Mouse (Mus musculus): Measurements from ENCODE around the gene Kcnj3. TPM values are rescaled to one million over a fixed set of nuclear protein-coding genes. Genes with fewer than 3 reads are reported as not detected.

Gene Kcnj3
- polyA plus RNA-seq, 2 experiments = 0.45 to 0.48 TPM

- no peak overlapping the region for H3K27ac ChIP-seq (replicated peaks; ENCODE audit: low read depth, low read length)
- no peak overlapping the region for H3K9ac ChIP-seq (ENCODE audit: low read depth, low read length, severe bottlenecking)
- no peak for TF ChIP-seq POLR2A (IDR thresholded peaks at IDR 0.05; ENCODE audit: borderline replicate concordance, extremely low read depth, insufficient read depth, insufficient read length)
- no peaks in the 10 kb centered on the region for H3K36me3 ChIP-seq (ENCODE audit: control insufficient read depth, insufficient read depth, low read length)
- no peak for DNase-seq (ENCODE audit: low spot score)
- no peak overlapping the region for H3K4me3 ChIP-seq (replicated peaks; ENCODE audit: low read length)
- H3K27me3 ChIP-seq (ENCODE audit: control insufficient read depth, insufficient read depth, low read length) = no peaks in the 10 kb centered on the region
- no peaks in the 10 kb centered on the region for H3K9me3 ChIP-seq (ENCODE audit: control insufficient read depth, low read length)
- H3K4me2 ChIP-seq (replicated peaks; ENCODE audit: low read depth, low read length, severe bottlenecking) = no peak overlapping the region
- H3K4me1 ChIP-seq (ENCODE audit: control insufficient read depth, insufficient read depth, low read length) = no peaks in the 10 kb centered on the region
- no peak for ATAC-seq (ENCODE audit: low FRiP score, low read depth)
Measured at GRCm38 (mm10) chr2:55447298-55447697, 11.5 kb downstream of the Kcnj3 start.

DNA sequence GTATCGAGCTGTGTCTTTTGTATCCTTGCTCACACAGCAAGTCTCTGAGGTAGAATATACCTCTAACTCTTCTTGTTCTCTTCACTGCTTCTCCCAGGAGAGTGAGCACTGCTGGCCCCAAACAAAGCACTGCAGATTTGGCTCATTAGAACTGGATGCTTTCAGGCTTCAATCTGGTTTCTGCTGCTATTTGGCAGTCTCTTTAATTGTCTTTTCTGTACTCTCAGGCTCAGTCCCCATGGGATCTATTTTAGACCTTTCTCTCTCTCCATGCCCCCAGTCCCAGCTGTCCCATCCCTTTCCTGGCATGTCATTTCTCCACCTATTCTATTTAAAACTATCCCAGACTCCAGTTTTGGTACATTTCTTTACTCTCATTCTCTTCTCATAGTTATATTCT lies 15.0 kb downstream of the Kcnj3 start:
- no peak overlapping the region for H3K4me3 ChIP-seq (replicated peaks; ENCODE audit: low read length)
- 75% methylated on average over 1 of the region's 1 CpGs for WGBS
- no peak overlapping the region for H3K9ac ChIP-seq (ENCODE audit: low read depth, low read length, severe bottlenecking)
- no peak overlapping the region for H3K4me2 ChIP-seq (replicated peaks; ENCODE audit: low read depth, low read length, severe bottlenecking)
- no peak for ATAC-seq (ENCODE audit: low FRiP score, low read depth)
- no peaks in the 10 kb centered on the region for H3K27me3 ChIP-seq (ENCODE audit: control insufficient read depth, insufficient read depth, low read length)
- H3K4me1 ChIP-seq (ENCODE audit: control insufficient read depth, insufficient read depth, low read length) = no peaks in the 10 kb centered on the region
- no peaks in the 10 kb centered on the region for H3K9me3 ChIP-seq (ENCODE audit: control insufficient read depth, low read length)
- no peak for DNase-seq (ENCODE audit: low spot score)
- TF ChIP-seq POLR2A (IDR thresholded peaks at IDR 0.05; ENCODE audit: borderline replicate concordance, extremely low read depth, insufficient read depth, insufficient read length) = no peak
- no peak overlapping the region for H3K27ac ChIP-seq (replicated peaks; ENCODE audit: low read depth, low read length)
- H3K36me3 ChIP-seq (ENCODE audit: control insufficient read depth, insufficient read depth, low read length) = no peaks in the 10 kb centered on the region

DNA sequence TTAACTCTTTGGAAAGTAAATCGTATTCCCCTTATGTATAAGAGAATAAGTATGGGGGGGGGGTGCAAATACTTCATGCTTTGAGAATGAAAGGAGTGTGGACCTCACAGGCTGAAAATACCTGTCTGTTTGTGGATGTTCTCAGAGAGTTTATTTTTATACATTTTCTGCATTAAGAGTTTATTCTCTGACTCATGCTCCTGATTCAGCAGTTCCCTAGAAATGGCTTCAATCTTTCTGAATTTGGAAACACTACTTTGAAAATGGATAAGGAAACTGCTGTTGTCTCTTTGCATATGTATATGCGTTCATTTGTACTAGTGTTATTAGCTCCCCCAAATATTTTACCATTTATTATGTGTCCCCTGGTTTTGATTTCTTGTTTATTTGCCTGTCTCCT lies 23.4 kb downstream of the Kcnj3 start:
- Histone ChIP-seq H3K4me3 (replicated peaks; ENCODE audit: low read length) (no peak overlapping the region), H3K27ac (replicated peaks; ENCODE audit: low read depth, low read length) (no peak overlapping the region), H3K27me3 (ENCODE audit: control insufficient read depth, insufficient read depth, low read length) (no peaks in the 10 kb centered on the region), H3K9ac (ENCODE audit: low read depth, low read length, severe bottlenecking) (no peak overlapping the region), H3K36me3 (ENCODE audit: control insufficient read depth, insufficient read depth, low read length) (no peaks in the 10 kb centered on the region), H3K9me3 (ENCODE audit: control insufficient read depth, low read length) (no peaks in the 10 kb centered on the region), H3K4me2 (replicated peaks; ENCODE audit: low read depth, low read length, severe bottlenecking) (no peak overlapping the region), H3K4me1 (ENCODE audit: control insufficient read depth, insufficient read depth, low read length) (no peaks in the 10 kb centered on the region)
- DNase-seq (ENCODE audit: low spot score) = no peak
- no peak for TF ChIP-seq POLR2A (IDR thresholded peaks at IDR 0.05; ENCODE audit: borderline replicate concordance, extremely low read depth, insufficient read depth, insufficient read length)
- no peak for ATAC-seq (ENCODE audit: low FRiP score, low read depth)
- 86% methylated on average over 2 of the region's 2 CpGs for WGBS

GRCm38 (mm10) chr2:55469141-55469540 lies 33.4 kb downstream of the Kcnj3 start:
- no peaks in the 10 kb centered on the region for H3K27me3 ChIP-seq (ENCODE audit: control insufficient read depth, insufficient read depth, low read length)
- 78% methylated on average over 2 of the region's 2 CpGs for WGBS
- H3K27ac ChIP-seq (replicated peaks; ENCODE audit: low read depth, low read length) = no peak overlapping the region
- H3K9ac ChIP-seq (ENCODE audit: low read depth, low read length, severe bottlenecking) = no peak overlapping the region
- no peaks in the 10 kb centered on the region for H3K4me1 ChIP-seq (ENCODE audit: control insufficient read depth, insufficient read depth, low read length)
- no peak for TF ChIP-seq POLR2A (IDR thresholded peaks at IDR 0.05; ENCODE audit: borderline replicate concordance, extremely low read depth, insufficient read depth, insufficient read length)
- no peaks in the 10 kb centered on the region for H3K9me3 ChIP-seq (ENCODE audit: control insufficient read depth, low read length)
- DNase-seq (ENCODE audit: low spot score) (no peak), ATAC-seq (ENCODE audit: low FRiP score, low read depth) (no peak)
- H3K4me2 ChIP-seq (replicated peaks; ENCODE audit: low read depth, low read length, severe bottlenecking) = no peak overlapping the region
- no peaks in the 10 kb centered on the region for H3K36me3 ChIP-seq (ENCODE audit: control insufficient read depth, insufficient read depth, low read length)
- H3K4me3 ChIP-seq (replicated peaks; ENCODE audit: low read length) = no peak overlapping the region

GRCm38 (mm10) chr2:55470006-55470405 lies 34.2 kb downstream of the Kcnj3 start:
- Histone ChIP-seq H3K9ac (ENCODE audit: low read depth, low read length, severe bottlenecking) (no peak overlapping the region), H3K4me2 (replicated peaks; ENCODE audit: low read depth, low read length, severe bottlenecking) (no peak overlapping the region), H3K4me1 (ENCODE audit: control insufficient read depth, insufficient read depth, low read length) (no peaks in the 10 kb centered on the region), H3K9me3 (ENCODE audit: control insufficient read depth, low read length) (no peaks in the 10 kb centered on the region), H3K27me3 (ENCODE audit: control insufficient read depth, insufficient read depth, low read length) (no peaks in the 10 kb centered on the region), H3K27ac (replicated peaks; ENCODE audit: low read depth, low read length) (no peak overlapping the region), H3K36me3 (ENCODE audit: control insufficient read depth, insufficient read depth, low read length) (no peaks in the 10 kb centered on the region), H3K4me3 (replicated peaks; ENCODE audit: low read length) (no peak overlapping the region)
- no peak for TF ChIP-seq POLR2A (IDR thresholded peaks at IDR 0.05; ENCODE audit: borderline replicate concordance, extremely low read depth, insufficient read depth, insufficient read length)
- WGBS = 89% methylated on average over 2 of the region's 2 CpGs
- DNase-seq (ENCODE audit: low spot score) = no peak
- no peak for ATAC-seq (ENCODE audit: low FRiP score, low read depth)

GRCm38 (mm10) chr2:55479511-55479910 lies 43.7 kb downstream of the Kcnj3 start:
- ATAC-seq (ENCODE audit: low FRiP score, low read depth) (no peak), DNase-seq (ENCODE audit: low spot score) (no peak)
- Histone ChIP-seq H3K4me3 (replicated peaks; ENCODE audit: low read length) (no peak overlapping the region), H3K36me3 (ENCODE audit: control insufficient read depth, insufficient read depth, low read length) (no peaks in the 10 kb centered on the region), H3K4me1 (ENCODE audit: control insufficient read depth, insufficient read depth, low read length) (no peaks in the 10 kb centered on the region), H3K9ac (ENCODE audit: low read depth, low read length, severe bottlenecking) (no peak overlapping the region), H3K27me3 (ENCODE audit: control insufficient read depth, insufficient read depth, low read length) (no peaks in the 10 kb centered on the region), H3K27ac (replicated peaks; ENCODE audit: low read depth, low read length) (no peak overlapping the region), H3K9me3 (ENCODE audit: control insufficient read depth, low read length) (no peaks in the 10 kb centered on the region), H3K4me2 (replicated peaks; ENCODE audit: low read depth, low read length, severe bottlenecking) (no peak overlapping the region)
- no peak for TF ChIP-seq POLR2A (IDR thresholded peaks at IDR 0.05; ENCODE audit: borderline replicate concordance, extremely low read depth, insufficient read depth, insufficient read length)
- 81% methylated on average over 4 of the region's 4 CpGs for WGBS

Measured in limb, embryonic 14.5 days (tissue).